Mouse (Mus musculus) R1 (cell line): ENCODE measurements around the gene Anapc15-ps.
"Not testable (repeated sequence)": the region's sequence is repeated elsewhere in the genome, so short reads cannot be mapped to it uniquely, and the experiment has no call there.

Experiments used
- DNase-seq: peaks from one replicate; pipeline ENCODE4 v3.0.0-alpha.2; 2018; ENCODE audit warnings: low read depth, low spot score

Anapc15-ps gene

DNA sequence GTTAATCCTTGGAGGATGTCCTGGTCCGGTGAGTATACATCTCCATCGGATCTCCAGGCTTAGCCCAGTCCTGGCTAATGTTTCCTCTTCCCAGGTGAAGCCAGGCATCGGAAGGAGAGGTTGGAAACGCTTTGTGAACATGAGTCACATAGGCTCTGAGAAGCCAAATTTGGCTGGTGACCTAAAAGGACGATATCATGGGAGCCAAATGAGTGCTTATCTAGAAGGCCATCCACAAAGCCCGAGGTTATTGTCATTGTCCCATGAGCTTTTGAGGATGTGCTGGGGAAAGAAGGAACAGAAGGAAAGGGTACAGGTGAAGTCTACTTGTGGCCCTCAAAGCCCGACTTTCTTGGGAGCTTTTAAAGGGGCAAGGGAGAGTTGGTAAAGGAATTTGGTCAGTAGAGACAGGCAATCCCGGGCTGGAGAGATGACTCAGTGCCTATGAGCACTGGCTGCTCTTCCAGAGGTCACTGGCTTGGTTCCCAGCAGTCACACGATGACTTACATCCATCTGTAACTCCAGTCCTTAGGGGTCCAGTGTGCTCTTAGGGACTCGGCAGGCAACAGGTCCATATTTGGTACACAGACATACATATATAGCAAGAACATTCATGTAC lies 42.4 kb downstream of the Anapc15-ps start:
- no peak for DNase-seq

DNA sequence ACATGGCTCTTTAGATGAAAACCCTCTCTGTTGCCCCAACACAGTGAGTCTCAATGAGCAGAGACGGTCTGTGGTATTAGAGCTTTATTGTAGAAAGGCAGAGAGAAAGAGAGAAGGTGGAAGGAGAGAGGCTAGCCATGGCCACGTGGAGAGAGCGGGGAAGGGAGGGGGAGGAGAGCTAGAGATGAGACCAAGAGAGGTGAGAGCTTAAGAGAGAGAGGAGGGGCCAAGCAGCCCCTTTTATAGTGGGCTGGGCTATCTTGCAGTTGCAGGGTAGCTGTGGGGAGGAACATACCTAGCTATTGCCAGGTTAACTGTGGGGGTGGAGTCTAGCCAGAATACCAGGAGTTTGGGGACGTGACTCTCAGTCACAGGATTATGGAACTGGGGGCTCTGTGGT lies 43.1 kb downstream of the Anapc15-ps start:
- DNase-seq, result not testable (repeated sequence)

DNA sequence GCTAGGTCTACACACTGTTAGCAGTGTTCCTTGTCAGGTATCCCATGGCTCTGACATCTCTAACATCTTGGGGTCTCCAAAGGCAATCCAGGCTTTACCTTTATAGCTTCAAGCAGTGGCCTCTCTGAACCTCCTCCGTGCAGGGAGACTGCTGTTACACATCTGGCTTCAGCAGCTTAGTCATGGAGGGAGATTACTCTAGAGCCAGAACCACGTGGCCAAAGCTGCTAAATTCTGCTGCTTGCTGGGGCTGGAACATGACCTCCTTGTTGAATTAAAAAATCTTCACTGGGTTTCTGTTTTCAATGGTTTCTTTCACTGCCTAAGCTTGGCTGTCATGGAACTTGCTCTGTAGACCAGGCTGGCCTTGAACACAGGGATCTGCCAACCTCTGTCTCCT lies 44.9 kb downstream of the Anapc15-ps start:
- DNase-seq, result no peak

DNA sequence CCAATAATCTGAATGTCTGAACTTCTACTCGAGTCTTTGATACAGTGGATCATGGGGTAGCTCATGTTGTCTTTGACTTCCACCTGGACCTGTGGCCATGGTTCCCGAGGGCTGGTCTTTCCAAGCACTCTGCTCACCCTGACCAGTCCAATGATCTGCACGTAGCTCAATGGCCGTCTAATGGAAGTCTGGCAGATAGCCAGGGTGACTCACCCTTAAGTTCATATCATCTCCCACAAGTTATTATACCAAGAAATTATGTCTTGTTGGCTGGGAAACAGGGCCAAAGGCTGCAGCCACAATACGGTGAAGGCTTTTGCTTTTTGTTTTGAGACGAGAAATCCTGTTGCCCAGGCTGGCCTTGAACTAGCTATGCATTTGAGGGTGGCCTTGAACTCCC lies 45.9 kb downstream of the Anapc15-ps start:
- no peak for DNase-seq

DNA sequence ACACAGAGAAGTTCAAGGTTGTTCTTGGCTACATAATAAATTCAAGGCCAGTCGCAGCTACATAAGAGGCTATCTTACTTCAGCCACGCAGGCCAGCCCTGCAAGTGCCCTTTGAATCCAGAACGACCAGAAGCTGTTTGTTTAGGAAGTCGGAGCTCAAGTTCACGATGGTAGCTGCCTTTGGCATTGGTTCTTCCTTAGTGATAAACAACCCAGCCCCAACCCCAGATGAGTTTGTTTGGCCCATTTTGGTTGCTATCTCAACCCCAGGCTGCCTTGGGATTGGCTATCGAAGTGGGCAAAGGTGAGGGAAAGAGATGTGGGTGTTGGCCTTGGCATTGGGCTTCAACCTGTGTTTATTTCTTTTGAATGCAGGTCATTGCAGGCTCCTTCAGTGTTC lies 48.0 kb downstream of the Anapc15-ps start:
- no peak for DNase-seq

GRCm38 (mm10) chr10:95624007-95624406 lies 49.2 kb downstream of the Anapc15-ps start:
- peak; percentile 94 for DNase-seq

DNA sequence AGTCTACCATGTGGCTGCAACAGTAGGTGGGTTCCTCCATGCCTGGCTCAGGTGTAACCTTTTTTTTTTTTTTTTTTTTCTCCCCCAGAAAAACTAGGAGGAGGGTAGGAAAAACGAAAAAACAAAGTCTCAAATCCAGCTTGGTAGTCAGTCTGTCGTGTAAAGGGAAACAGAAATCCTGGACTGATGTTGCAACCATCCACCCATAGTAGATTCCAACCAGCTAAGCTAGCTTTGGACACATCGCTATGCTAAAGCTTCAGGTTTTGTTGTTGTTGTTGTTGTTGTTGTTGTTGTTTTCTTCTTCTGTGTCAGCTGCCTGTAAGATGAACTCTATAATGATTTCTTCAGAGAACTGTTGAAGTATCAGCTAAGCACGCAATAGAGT lies 49.7 kb downstream of the Anapc15-ps start:
- no peak for DNase-seq
